Mouse (Mus musculus) ES-E14 (cell line): ENCODE measurements around the gene Dmwd. TPM values are rescaled to one million over a fixed set of nuclear protein-coding genes. Genes with fewer than 3 reads are reported as not detected.
A peak's percentile ranks its signal among the peaks of the same experiment; 100 is the strongest.

ENCODE experiments used
- DNase-seq: peaks from one replicate; pipeline ENCODE4 v3.0.0-alpha.2; 2013; ENCODE audit warnings: low read depth, low spot score
- H3K27ac ChIP-seq: 2 replicates; pipeline ENCODE4 v1.5.1; 2012; ENCODE audit warnings: low read depth, mild to moderate bottlenecking, low read length, moderate library complexity, mixed read lengths; ENCODE audit not compliant: poor library complexity, insufficient read depth, severe bottlenecking
- H3K36me3 ChIP-seq: 2 replicates; pipeline ENCODE4 v1.6.1; 2012; ENCODE audit warnings: mild to moderate bottlenecking, low read length, moderate library complexity, mixed read lengths; ENCODE audit not compliant: control insufficient read depth, poor library complexity, insufficient read depth, severe bottlenecking
- H3K4me1 ChIP-seq, 2 experiments: fragments of 150-350 bp in 1 of 2; sonication (generic) in 1 of 2; 2 replicates each; pipeline ENCODE4 v1.6.1; 2012; ENCODE audit warnings: low read length in 2 of 2, mild to moderate bottlenecking in 1 of 2, mixed read lengths in 1 of 2; ENCODE audit not compliant: control insufficient read depth in 2 of 2, insufficient read depth in 2 of 2, poor library complexity in 1 of 2
- H3K4me3 ChIP-seq, 2 experiments: fragments of 150-350 bp in 1 of 2; sonication (generic) in 1 of 2; 2 replicates each; pipeline ENCODE4 v1.5.1; 2012; ENCODE audit warnings: low read length in 2 of 2, low read depth in 1 of 2, mild to moderate bottlenecking in 1 of 2, mixed read lengths in 1 of 2; ENCODE audit not compliant: insufficient read depth in 1 of 2, poor library complexity in 1 of 2, severe bottlenecking in 1 of 2
- H3K9ac ChIP-seq: 2 replicates; pipeline ENCODE4 v1.6.1; 2012; ENCODE audit warnings: low read depth, mild to moderate bottlenecking, low read length, mixed read lengths; ENCODE audit not compliant: poor library complexity, insufficient read depth, severe bottlenecking
- H3K9me3 ChIP-seq: fragments of 150-350 bp; sonication (generic); 2 replicates; pipeline ENCODE4 v1.6.1; 2012; ENCODE audit warnings: low read depth, mild to moderate bottlenecking, low read length; ENCODE audit not compliant: control insufficient read depth, insufficient read depth
- CHD2 ChIP-seq: IDR thresholded peaks from 2 replicates; pipeline ENCODE4 v1.6.1; 2014; ENCODE audit warnings: mild to moderate bottlenecking, low read depth, low read length, inconsistent platforms
- HCFC1 ChIP-seq: IDR thresholded peaks from 2 replicates; pipeline ENCODE4 v1.6.1; 2012; ENCODE audit warnings: low read length, inconsistent platforms, borderline replicate concordance; ENCODE audit not compliant: insufficient read depth
- MAFK ChIP-seq: IDR thresholded peaks from 2 replicates; pipeline ENCODE4 v1.6.1; 2014; ENCODE audit warnings: mild to moderate bottlenecking, low read depth, low read length, inconsistent platforms; ENCODE audit not compliant: insufficient read depth
- ZC3H11A ChIP-seq: IDR thresholded peaks from 2 replicates; pipeline ENCODE4 v1.6.1; 2012; ENCODE audit warnings: low read depth, mild to moderate bottlenecking, inconsistent platforms, low read length, borderline replicate concordance
- ZNF384 ChIP-seq: IDR thresholded peaks from 2 replicates; pipeline ENCODE4 v1.6.1; 2012; ENCODE audit warnings: low read depth, low read length, inconsistent platforms
- in situ Hi-C, 2 experiments: fragments of 600-800 bp; cut with MboI; formaldehyde crosslinking; loops; one replicate each; pipeline ENCODE4 v1.15.1; 2025; ENCODE audit warnings: low sequenced_read_pairs in 2 of 2, inconsistent platforms in 1 of 2; ENCODE audit not compliant: unreplicated experiment in 2 of 2
- total RNA-seq: library from RNA; depleted of rRNA; stranded (reverse); fragments of 300-350 nt; gene quantifications from 2 replicates; pipeline ENCODE4 v1.2.3, GENCODE M21; 2012

Gene Dmwd
- total RNA-seq, 1 experiment, result 41.3 TPM

DNA sequence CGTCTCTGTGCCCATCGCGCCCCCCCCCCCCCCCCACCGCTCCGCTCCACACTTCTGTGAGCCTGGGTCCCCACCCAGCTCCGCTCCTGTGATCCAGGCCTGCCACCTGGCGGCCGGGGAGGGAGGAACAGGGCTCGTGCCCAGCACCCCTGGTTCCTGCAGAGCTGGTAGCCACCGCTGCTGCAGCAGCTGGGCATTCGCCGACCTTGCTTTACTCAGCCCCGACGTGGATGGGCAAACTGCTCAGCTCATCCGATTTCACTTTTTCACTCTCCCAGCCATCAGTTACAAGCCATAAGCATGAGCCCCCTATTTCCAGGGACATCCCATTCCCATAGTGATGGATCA is 17.1 kb downstream of the Dmwd start:
- Histone ChIP-seq H3K27ac (no peak overlapping the region), H3K36me3 (peaks cover 3% of the 10 kb centered on the region; the same call in 1 of the 2 replicates), H3K4me3 (peak overlapping the region; percentile 53 to 68), H3K9me3 (no peaks in the 10 kb centered on the region), H3K9ac (peak overlapping the region; percentile 19; the same call in 1 of the 2 replicates), H3K4me1 (peaks cover 2 to 14% of the 10 kb centered on the region in 2 experiments; a peak in 2 of 4 replicates)
- no peak for TF ChIP-seq ZNF384
- peak; percentile 42; the same call in 1 of the 2 replicates for TF ChIP-seq HCFC1
- peak; percentile 63 for DNase-seq
- in situ Hi-C loops, result no loop called here

DNA sequence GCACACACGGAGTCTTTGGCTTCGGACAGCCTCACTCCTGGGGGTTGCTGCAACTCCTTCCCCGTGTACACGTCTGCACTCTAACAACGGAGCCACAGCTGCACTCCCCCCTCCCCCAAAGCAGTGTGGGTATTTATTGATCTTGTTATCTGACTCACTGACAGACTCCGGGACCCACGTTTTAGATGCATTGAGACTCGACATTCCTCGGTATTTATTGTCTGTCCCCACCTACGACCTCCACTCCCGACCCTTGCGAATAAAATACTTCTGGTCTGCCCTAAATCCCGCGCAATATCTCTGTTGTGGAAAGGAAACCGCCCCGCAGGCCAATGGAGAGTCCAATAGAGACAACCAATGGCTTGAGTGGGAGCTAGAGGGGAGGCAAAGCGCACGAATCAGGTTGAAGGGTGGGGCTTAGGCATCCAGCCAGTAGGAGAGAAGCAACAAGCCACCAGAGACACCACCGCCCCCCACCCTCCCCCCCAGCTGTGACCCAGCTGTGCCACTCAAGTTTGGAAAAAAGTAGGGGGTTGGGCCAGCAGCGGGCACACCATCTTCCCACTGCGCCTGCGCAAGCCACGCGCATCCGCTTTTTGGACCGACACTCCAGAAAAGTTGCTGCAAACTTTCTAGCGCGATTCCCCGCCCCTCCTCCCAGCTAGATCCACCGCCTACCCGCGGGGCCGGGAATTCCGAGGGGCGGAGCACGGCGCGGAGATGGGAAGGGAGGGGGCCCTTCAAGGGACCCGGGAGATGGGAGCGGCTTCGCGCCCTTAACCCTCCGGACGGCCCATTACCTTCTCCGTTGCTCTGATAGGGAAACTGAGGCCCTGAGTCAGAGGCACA is 17.7 kb downstream of the Dmwd start:
- H3K4me1 ChIP-seq, result peaks cover 2 to 14% of the 10 kb centered on the region in 2 experiments; a peak in 2 of 4 replicates

DNA sequence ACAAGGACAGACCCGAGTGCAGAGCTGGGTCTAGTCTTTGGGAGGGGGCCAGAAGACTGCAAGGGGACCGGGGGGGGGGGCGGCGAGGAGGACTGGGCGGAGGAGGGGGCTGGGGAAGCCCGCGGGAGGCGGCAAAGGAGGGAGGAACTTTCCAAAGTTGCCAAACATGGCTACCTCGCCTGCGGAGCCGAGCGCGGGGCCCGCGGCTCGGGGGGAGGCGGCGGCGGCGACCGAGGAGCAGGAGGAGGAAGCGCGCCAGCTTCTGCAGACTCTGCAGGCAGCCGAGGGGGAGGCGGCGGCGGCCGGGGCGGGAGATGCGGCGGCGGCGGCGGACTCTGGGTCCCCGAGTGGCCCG is 18.4 kb downstream of the Dmwd start, which contains the start of gene Six5:
Gene Six5 (plus strand): TSS at position 124 of the 355 bp plus-strand sequence.
- Histone ChIP-seq H3K36me3 (no peaks in the 10 kb centered on the region), H3K4me3 (peak within 1 kb of the TSS; percentile 72 to 74), H3K27ac (peak within 1 kb of the TSS; percentile 27; the same call in 1 of the 2 replicates), H3K9me3 (no peaks in the 10 kb centered on the region), H3K4me1 (peaks cover 2 to 14% of the 10 kb centered on the region in 2 experiments; a peak in 2 of 4 replicates), H3K9ac (peak within 1 kb of the TSS; percentile 64)
- in situ Hi-C loops, result no loop called here
- no peak for DNase-seq
- no peak for TF ChIP-seq ZNF384
- TF ChIP-seq CHD2, result no peak
- no peak for TF ChIP-seq HCFC1
- TF ChIP-seq ZC3H11A, result no peak
- no peak for TF ChIP-seq MAFK

More for the DNA sequence above, 17.7 kb downstream of the Dmwd start:
- H3K9me3 ChIP-seq, result no peaks in the 10 kb centered on the region
- peaks cover 3% of the 10 kb centered on the region; the same call in 1 of the 2 replicates for H3K36me3 ChIP-seq
- peak; percentile 97 for DNase-seq
- peak overlapping the region; percentile 27; the same call in 1 of the 2 replicates for H3K27ac ChIP-seq
- TF ChIP-seq ZC3H11A (no peak), CHD2 (peak; percentile 9; the same call in 1 of the 2 replicates), MAFK (no peak), HCFC1 (peak; percentile 25; the same call in 1 of the 2 replicates), ZNF384 (peak; percentile 40; the same call in 1 of the 2 replicates)
- peak overlapping the region; percentile 72 to 74 for H3K4me3 ChIP-seq
- in situ Hi-C loops, result no loop called here
- H3K9ac ChIP-seq, result peak overlapping the region; percentile 64

DNA sequence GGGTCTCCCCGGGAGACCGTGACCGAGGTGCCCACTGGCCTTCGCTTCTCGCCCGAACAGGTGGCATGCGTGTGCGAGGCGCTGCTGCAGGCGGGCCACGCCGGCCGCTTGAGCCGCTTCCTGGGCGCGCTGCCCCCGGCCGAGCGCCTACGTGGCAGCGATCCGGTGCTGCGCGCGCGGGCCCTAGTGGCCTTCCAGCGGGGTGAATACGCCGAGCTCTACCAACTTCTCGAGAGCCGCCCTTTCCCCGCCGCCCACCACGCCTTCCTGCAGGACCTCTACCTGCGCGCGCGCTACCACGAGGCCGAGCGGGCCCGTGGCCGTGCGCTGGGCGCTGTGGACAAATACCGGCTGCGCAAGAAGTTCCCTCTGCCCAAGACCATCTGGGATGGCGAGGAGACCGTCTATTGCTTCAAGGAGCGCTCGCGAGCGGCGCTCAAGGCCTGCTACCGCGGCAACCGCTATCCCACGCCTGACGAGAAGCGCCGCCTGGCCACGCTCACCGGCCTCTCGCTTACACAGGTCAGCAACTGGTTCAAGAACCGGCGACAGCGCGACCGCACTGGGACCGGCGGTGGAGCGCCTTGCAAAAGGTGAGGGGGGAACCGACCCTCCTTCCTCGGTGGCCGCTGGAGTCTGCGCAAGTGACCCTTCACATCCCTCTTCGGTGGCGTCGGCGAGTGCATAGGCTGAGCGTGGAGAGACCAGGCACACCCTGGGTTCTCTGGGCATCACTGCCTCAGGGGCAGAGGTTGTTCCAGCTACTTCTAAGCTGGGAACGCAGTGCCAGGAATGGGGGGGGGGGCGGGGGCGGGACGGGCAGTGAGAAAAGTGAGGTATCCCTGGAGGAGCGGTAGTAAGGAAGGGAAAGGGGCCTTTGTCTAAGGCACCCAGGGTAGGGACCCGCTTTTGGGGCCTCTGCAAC is 19.1 kb downstream of the Dmwd start:
- peaks cover 2 to 14% of the 10 kb centered on the region in 2 experiments; a peak in 2 of 4 replicates for H3K4me1 ChIP-seq
- no peak overlapping the region for H3K27ac ChIP-seq
- TF ChIP-seq ZNF384 (no peak), ZC3H11A (no peak), MAFK (no peak), HCFC1 (no peak), CHD2 (no peak)
- peak overlapping the region; percentile 72 to 74 for H3K4me3 ChIP-seq
- no peaks in the 10 kb centered on the region for H3K9me3 ChIP-seq
- no peaks in the 10 kb centered on the region for H3K36me3 ChIP-seq
- H3K9ac ChIP-seq, result peak overlapping the region; percentile 64
- in situ Hi-C loops, result no loop called here
- DNase-seq, result no peak
